Mouse (Mus musculus) brown adipose tissue, adult 24 weeks (tissue): ENCODE data around the gene Gm10272. TPM values are rescaled to one million over a fixed set of nuclear protein-coding genes. Genes with fewer than 3 reads are reported as not detected.
"Not testable (repeated sequence)": the region's sequence is repeated elsewhere in the genome, so short reads cannot be mapped to it uniquely, and the experiment has no call there.

Source experiments
- H3K27ac ChIP-seq: fragments of 200-500 bp; replicated peaks from 2 replicates; pipeline ENCODE4 v1.5.1; 2012; ENCODE audit warnings: low read depth, mild to moderate bottlenecking, low read length
- H3K4me1 ChIP-seq: fragments of 200-500 bp; 2 replicates; pipeline ENCODE4 v1.6.1; 2012; ENCODE audit warnings: low read length, mixed read lengths; ENCODE audit not compliant: control insufficient read depth, insufficient read depth, insufficient read length
- H3K4me3 ChIP-seq: fragments of 200-500 bp; 2 replicates; pipeline ENCODE4 v1.5.1; 2012; ENCODE audit warnings: low read depth, mild to moderate bottlenecking, low read length, moderate library complexity; ENCODE audit not compliant: insufficient read depth
- polyA plus RNA-seq: library from polyadenylated mRNA; stranded (reverse); fragments of >200 nt; gene quantifications from 2 replicates; pipeline ENCODE4 v1.2.4, GENCODE M21; 2012; ENCODE audit not compliant: missing spikeins, insufficient read depth, insufficient read length

Gm10272 gene
- polyA plus RNA-seq: not detected in 2 replicates

GRCm38 (mm10) chr10:77706326-77706725 is at the start of gene Gm10272:
Gm10272 (plus strand) TSS chr10:77706626.
- Histone ChIP-seq H3K27ac (no peak within 1 kb of the TSS), H3K4me3 (no peak within 1 kb of the TSS), H3K4me1 (no peaks in the 10 kb centered on the region)

GRCm38 (mm10) chr10:77658286-77658994 is 48.0 kb upstream of the Gm10272 start:
- H3K4me3 ChIP-seq: no peak overlapping the region
- H3K27ac ChIP-seq: no peak overlapping the region
- H3K4me1 ChIP-seq: no peaks in the 10 kb centered on the region

- H3K4me3 ChIP-seq: no peak overlapping the region
- no peak overlapping the region for H3K27ac ChIP-seq
- H3K4me1 ChIP-seq: no peaks in the 10 kb centered on the region; the same call in 1 of the 2 replicates
Measured at GRCm38 (mm10) chr10:77663949-77664665, 42.3 kb upstream of the Gm10272 start.

- Histone ChIP-seq H3K4me3 (no peak overlapping the region), H3K27ac (no peak overlapping the region), H3K4me1 (no peaks in the 10 kb centered on the region; the same call in 1 of the 2 replicates)
Measured at GRCm38 (mm10) chr10:77666342-77666741, 40.1 kb upstream of the Gm10272 start.

GRCm38 (mm10) chr10:77667402-77667801 is 39.0 kb upstream of the Gm10272 start:
- no peak overlapping the region for H3K4me3 ChIP-seq
- no peak overlapping the region for H3K27ac ChIP-seq
- H3K4me1 ChIP-seq: no peaks in the 10 kb centered on the region; the same call in 1 of the 2 replicates

- H3K27ac ChIP-seq: no peak overlapping the region
- no peak overlapping the region for H3K4me3 ChIP-seq
- no peaks in the 10 kb centered on the region; the same call in 1 of the 2 replicates for H3K4me1 ChIP-seq
Measured at GRCm38 (mm10) chr10:77670710-77671109, 35.7 kb upstream of the Gm10272 start.

GRCm38 (mm10) chr10:77671519-77671918 is 34.9 kb upstream of the Gm10272 start:
- Histone ChIP-seq H3K4me3 (no peak overlapping the region), H3K27ac (no peak overlapping the region), H3K4me1 (no peaks in the 10 kb centered on the region; the same call in 1 of the 2 replicates)

- Histone ChIP-seq H3K27ac (no peak overlapping the region), H3K4me3 (no peak overlapping the region), H3K4me1 (no peaks in the 10 kb centered on the region)
Measured at GRCm38 (mm10) chr10:77673765-77674164, 32.7 kb upstream of the Gm10272 start.

- Histone ChIP-seq H3K4me3 (no peak overlapping the region), H3K27ac (no peak overlapping the region), H3K4me1 (no peaks in the 10 kb centered on the region)
Measured at GRCm38 (mm10) chr10:77677562-77677961, 28.9 kb upstream of the Gm10272 start.

GRCm38 (mm10) chr10:77682994-77683393 is 23.4 kb upstream of the Gm10272 start:
- Histone ChIP-seq H3K4me3 (no peak overlapping the region), H3K4me1 (no peaks in the 10 kb centered on the region), H3K27ac (no peak overlapping the region)

GRCm38 (mm10) chr10:77684181-77684580 is 22.2 kb upstream of the Gm10272 start:
- H3K4me1 ChIP-seq: no peaks in the 10 kb centered on the region
- H3K27ac ChIP-seq: no peak overlapping the region
- no peak overlapping the region for H3K4me3 ChIP-seq

- no peaks in the 10 kb centered on the region for H3K4me1 ChIP-seq
- H3K27ac ChIP-seq: no peak within 1 kb of the TSS
- H3K4me3 ChIP-seq: no peak within 1 kb of the TSS
Measured at GRCm38 (mm10) chr10:77685895-77686664, 20.3 kb upstream of the Gm10272 start, which contains the start of gene Tspear. Tspear (plus strand) TSS chr10:77686569.

GRCm38 (mm10) chr10:77687021-77687420 is 19.4 kb upstream of the Gm10272 start:
- no peak overlapping the region for H3K27ac ChIP-seq
- no peaks in the 10 kb centered on the region for H3K4me1 ChIP-seq
- H3K4me3 ChIP-seq: no peak overlapping the region

- H3K4me1 ChIP-seq, H3K4me3 ChIP-seq, H3K27ac ChIP-seq: not testable (repeated sequence)
Measured at GRCm38 (mm10) chr10:77690356-77690807, 16.0 kb upstream of the Gm10272 start, which contains the start of gene Gm19402. Gm19402 (minus strand) TSS chr10:77690757.

- H3K4me3 ChIP-seq: no peak within 1 kb of the TSS
- H3K4me1 ChIP-seq: no peaks in the 10 kb centered on the region
- H3K27ac ChIP-seq: no peak within 1 kb of the TSS
Measured at GRCm38 (mm10) chr10:77697133-77697532, 9.3 kb upstream of the Gm10272 start, which contains the start of gene Gm9508. Gm9508 (minus strand) TSS chr10:77697233.
